Mouse (Mus musculus) stomach, embryonic 16.5 days (tissue): ENCODE measurements around the gene Asah2. TPM values are rescaled to one million over a fixed set of nuclear protein-coding genes. Genes with fewer than 3 reads are reported as not detected.

Experiments used
- ATAC-seq: fragments of 200-750 bp; cut with Nextera tagmentation; 2 replicates; pipeline ENCODE4 v1.8.0; 2017; ENCODE audit warnings: moderate number of reproducible peaks, moderate TSS enrichment; ENCODE audit not compliant: insufficient read depth, low FRiP score
- H3K27ac ChIP-seq: fragments of 300-500 bp; sonication (generic); 2 replicates; pipeline ENCODE4 v1.5.1; 2014; ENCODE audit warnings: low read length
- H3K27me3 ChIP-seq: fragments of 300-500 bp; sonication (generic); 2 replicates; pipeline ENCODE4 v1.6.1; 2014; ENCODE audit warnings: low read length, control low read depth, mixed read lengths; ENCODE audit not compliant: control insufficient read depth, insufficient read depth
- H3K36me3 ChIP-seq: fragments of 300-500 bp; sonication (generic); 2 replicates; pipeline ENCODE4 v1.6.1; 2014; ENCODE audit warnings: low read length; ENCODE audit not compliant: control insufficient read depth, insufficient read depth
- H3K4me1 ChIP-seq: fragments of 300-500 bp; sonication (generic); 2 replicates; pipeline ENCODE4 v1.6.1; 2014; ENCODE audit warnings: low read length, control low read depth, mixed read lengths; ENCODE audit not compliant: control insufficient read depth, insufficient read depth
- H3K4me2 ChIP-seq: fragments of 300-500 bp; sonication (generic); 2 replicates; pipeline ENCODE4 v1.6.1; 2014; ENCODE audit warnings: low read depth, low read length, mixed read lengths
- H3K4me3 ChIP-seq: fragments of 300-500 bp; sonication (generic); replicated peaks from 2 replicates; pipeline ENCODE4 v1.5.1; 2014; ENCODE audit warnings: mild to moderate bottlenecking, low read length
- H3K9ac ChIP-seq: fragments of 300-500 bp; sonication (generic); 2 replicates; pipeline ENCODE4 v1.6.1; 2014; ENCODE audit warnings: low read length
- H3K9me3 ChIP-seq: fragments of 300-500 bp; sonication (generic); replicated peaks from 2 replicates; pipeline ENCODE4 v1.6.1; 2016; ENCODE audit warnings: low read length, control low read depth; ENCODE audit not compliant: control insufficient read depth
- WGBS: fragments of 180-500 bp; shearing (Covaris S2); extraction: QIAGEN DNeasy Blood & Tissue Kit; methylation state at CpG from one replicate; pipeline ENCODE4 v1.1.7; 2014; 5-methylcytosine and 5-hydroxymethylcytosine counted together
- polyA plus RNA-seq: library from polyadenylated mRNA; unstranded; fragments of >200 nt; fragmentation: Nextera tagmentation; extraction: Ambion mirVana; gene quantifications from 2 replicates; pipeline ENCODE4 v1.2.1, GENCODE M21; 2015

The Asah2 gene
- polyA plus RNA-seq: 2.4 and 2.5 TPM in 2 replicates

DNA sequence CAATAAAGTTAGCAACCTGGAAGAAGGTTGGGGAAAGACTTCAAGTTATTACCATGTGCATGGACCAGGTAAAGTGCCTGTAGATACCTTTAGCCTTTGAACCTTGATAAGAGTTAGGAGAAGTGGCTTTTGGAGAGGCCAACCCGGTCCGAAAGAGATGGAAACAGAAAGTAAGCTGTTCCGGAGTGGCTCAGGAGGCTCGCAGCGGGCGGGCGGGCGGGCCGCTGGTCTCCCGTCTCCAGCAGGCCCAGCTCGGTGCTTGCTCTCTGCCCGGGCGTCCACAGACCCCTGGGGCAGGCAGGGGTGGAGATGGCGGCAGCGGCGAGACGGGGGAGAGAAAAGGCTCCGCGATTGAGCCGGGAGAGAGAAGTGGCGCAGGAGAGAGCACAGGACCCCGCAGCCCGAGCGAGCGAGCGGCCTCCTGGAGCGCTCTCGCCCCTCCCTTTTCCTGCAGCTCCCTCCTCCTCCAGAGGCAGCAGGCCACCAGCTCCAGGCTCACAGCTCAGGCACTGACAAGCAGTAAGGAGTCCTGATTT, at the start of gene Asah2:
Gene Asah2, minus strand, starts transcription at position 441 of the 536 bp plus-strand sequence.
- no peaks in the 10 kb centered on the region for H3K9me3 ChIP-seq
- H3K27me3 ChIP-seq: no peaks in the 10 kb centered on the region
- peak within 1 kb of the TSS; percentile 97 for H3K27ac ChIP-seq
- under 1% methylated on average over 28 of the region's 28 CpGs for WGBS
- H3K4me2 ChIP-seq: peak within 1 kb of the TSS; percentile 65
- ATAC-seq: peak; percentile 90
- peak within 1 kb of the TSS; percentile 99 for H3K9ac ChIP-seq
- peaks cover 9% of the 10 kb centered on the region; the same call in 1 of the 2 replicates for H3K4me1 ChIP-seq
- H3K36me3 ChIP-seq: no peaks in the 10 kb centered on the region
- H3K4me3 ChIP-seq: peak within 1 kb of the TSS; percentile 81

DNA sequence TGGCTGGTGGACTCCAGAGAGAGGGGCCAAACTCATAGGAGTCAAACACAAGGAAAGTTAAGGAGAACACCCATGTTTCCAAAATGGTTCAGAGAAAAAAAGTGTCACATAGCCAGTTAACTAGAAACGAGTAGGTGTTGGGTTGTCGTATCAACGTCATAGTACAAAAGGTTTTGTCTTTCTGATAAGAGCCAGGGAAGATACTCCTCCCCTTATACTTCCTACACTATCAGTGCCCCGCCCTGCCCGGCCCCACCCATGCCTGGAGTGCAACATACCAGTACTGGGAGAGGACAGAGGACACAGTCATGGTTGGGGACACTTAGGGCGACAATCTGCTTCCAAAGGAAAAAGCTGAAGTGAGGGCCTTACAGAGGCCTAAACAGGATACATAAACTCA, 49.0 kb upstream of the Asah2 start:
- Histone ChIP-seq H3K4me3 (no peak overlapping the region), H3K27ac (no peak overlapping the region), H3K4me1 (no peaks in the 10 kb centered on the region), H3K4me2 (no peak overlapping the region), H3K27me3 (no peaks in the 10 kb centered on the region), H3K9me3 (no peaks in the 10 kb centered on the region), H3K9ac (no peak overlapping the region), H3K36me3 (peaks cover 10% of the 10 kb centered on the region; the same call in 1 of the 2 replicates)
- 77% methylated on average over 6 of the region's 6 CpGs for WGBS
- ATAC-seq: no peak

DNA sequence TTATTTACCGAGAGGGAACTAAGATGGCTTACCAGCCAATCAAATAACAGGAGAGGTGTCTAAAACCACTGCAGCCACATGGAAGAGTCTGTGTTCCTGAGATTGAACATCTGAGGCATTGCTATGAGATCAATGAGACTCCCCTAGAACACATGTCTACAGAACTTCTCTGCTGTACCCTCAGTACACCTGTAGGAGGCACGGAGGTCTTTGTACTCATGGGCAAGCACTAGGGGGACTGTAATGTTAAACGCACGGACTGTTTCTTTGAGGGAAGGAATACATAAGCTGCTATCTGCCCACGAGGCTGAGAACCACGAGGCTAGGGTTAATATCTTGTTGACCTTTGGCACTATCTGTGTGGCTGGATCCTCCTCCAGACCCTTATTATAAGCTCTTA, 44.5 kb upstream of the Asah2 start:
- Histone ChIP-seq H3K9me3 (no peaks in the 10 kb centered on the region), H3K4me1 (no peaks in the 10 kb centered on the region), H3K4me3 (no peak overlapping the region), H3K27me3 (no peaks in the 10 kb centered on the region), H3K27ac (no peak overlapping the region), H3K4me2 (no peak overlapping the region), H3K9ac (no peak overlapping the region), H3K36me3 (no peaks in the 10 kb centered on the region)
- 66% methylated on average over 6 of the region's 6 CpGs for WGBS
- ATAC-seq: no peak

DNA sequence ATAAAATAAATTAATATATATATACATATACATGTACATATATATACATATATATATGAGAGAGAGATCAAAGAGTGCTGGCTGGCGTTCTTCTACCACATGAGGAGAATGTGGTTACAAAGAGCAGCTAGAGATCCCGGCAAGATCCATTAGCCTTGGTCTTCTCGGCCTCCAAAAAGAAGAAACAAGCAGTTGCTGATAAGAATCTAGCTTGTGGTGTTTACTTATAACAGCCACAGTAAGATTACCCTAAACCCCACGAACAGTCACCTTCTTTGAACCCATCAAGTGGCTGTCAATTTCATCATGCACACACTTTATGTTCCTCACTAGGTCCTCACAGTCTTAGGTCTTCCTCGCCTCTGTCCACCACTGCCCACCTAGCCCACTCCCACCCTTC, 40.7 kb upstream of the Asah2 start:
- H3K4me1 ChIP-seq: no peaks in the 10 kb centered on the region
- no peaks in the 10 kb centered on the region for H3K27me3 ChIP-seq
- ATAC-seq: no peak
- no peak overlapping the region for H3K9ac ChIP-seq
- no peak overlapping the region for H3K4me3 ChIP-seq
- no peak overlapping the region for H3K4me2 ChIP-seq
- H3K9me3 ChIP-seq: no peaks in the 10 kb centered on the region
- H3K27ac ChIP-seq: no peak overlapping the region
- no peaks in the 10 kb centered on the region for H3K36me3 ChIP-seq
- WGBS: 72% methylated on average over 5 of the region's 5 CpGs

DNA sequence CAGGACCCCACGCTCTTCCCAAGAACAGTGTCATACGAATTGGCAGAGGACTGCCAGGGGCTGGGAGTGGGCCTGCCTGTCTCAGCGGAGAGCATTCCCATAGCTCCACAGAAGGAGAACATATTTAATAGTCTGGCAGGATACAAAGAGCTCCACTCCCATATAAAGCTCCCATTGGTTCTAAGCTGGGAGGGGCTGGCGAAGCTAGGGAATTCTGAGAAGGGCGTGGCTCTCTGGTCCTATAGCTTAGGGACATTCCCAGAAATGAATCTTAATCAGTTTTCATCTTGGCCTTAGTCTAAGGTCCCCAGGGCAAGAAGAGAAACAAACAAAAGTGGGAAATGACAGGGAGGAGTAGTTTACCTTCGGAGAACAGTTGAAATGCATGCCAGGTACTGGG, 34.4 kb upstream of the Asah2 start:
- no peak overlapping the region for H3K4me2 ChIP-seq
- H3K27me3 ChIP-seq: no peaks in the 10 kb centered on the region
- no peaks in the 10 kb centered on the region for H3K36me3 ChIP-seq
- ATAC-seq: no peak
- no peaks in the 10 kb centered on the region for H3K9me3 ChIP-seq
- WGBS: 76% methylated on average over 6 of the region's 6 CpGs
- H3K4me1 ChIP-seq: no peaks in the 10 kb centered on the region
- no peak overlapping the region for H3K4me3 ChIP-seq
- H3K27ac ChIP-seq: no peak overlapping the region
- H3K9ac ChIP-seq: no peak overlapping the region

DNA sequence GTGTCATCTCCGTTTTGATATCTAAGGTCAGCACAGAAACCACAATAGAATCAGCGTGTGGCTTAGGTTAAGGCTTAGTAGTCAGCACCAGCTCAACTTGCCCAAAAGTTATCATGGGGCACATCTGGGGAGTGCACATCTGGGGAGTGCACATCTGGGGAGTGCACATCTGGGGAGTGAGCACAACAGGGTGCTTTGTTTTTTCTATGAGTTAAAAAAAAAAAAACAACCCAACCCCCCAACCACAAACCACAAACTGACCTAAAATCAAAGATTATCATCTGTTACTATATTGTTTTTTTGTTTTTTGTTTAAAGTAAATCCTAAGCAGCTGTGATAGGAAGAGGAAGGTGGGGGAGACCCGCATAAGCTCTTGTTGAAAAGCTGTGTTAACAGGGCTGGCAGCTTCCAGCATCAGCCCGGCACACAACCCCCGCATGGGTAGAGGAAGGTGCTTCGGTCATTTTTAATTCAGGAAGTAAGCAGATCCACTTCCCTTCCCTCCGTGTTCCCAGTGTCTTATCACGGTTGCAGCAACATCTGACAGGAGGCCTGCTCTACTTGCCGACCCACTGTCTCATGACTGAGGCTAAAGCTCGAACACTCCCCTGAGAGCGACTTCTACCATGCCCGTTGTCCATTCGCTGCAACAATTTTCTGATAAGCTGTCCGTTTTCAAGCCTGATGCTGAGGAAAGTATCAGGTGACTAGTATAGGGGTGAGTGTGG, 30.5 kb upstream of the Asah2 start:
- H3K27ac ChIP-seq: no peak overlapping the region
- no peak overlapping the region for H3K9ac ChIP-seq
- ATAC-seq: no peak
- 70% methylated on average over 14 of the region's 14 CpGs for WGBS
- H3K27me3 ChIP-seq: no peaks in the 10 kb centered on the region
- H3K9me3 ChIP-seq: no peaks in the 10 kb centered on the region
- no peak overlapping the region for H3K4me2 ChIP-seq
- H3K36me3 ChIP-seq: no peaks in the 10 kb centered on the region
- H3K4me1 ChIP-seq: peaks cover 7% of the 10 kb centered on the region; the same call in 1 of the 2 replicates
- no peak overlapping the region for H3K4me3 ChIP-seq

DNA sequence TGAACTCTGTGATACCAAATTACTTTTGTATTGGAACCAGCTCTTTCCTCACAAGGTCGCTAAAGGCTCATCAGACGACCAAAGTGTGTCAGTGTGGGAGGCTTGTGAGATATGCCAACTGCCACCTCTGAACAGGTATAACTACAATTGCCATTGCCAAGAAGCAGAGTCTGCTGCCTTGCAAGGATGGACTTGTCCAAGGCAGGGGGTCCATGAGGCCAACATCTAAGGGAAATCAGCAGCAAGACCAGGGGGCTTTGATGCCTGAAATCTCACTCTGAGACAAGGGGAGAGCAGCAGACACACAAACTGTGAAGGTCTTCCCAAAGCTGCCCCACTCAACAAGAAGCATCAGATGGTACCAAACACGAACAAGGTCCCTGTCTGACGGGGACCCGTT, 29.9 kb upstream of the Asah2 start:
- H3K9ac ChIP-seq: no peak overlapping the region
- no peak for ATAC-seq
- peaks cover 7% of the 10 kb centered on the region; the same call in 1 of the 2 replicates for H3K4me1 ChIP-seq
- H3K4me3 ChIP-seq: no peak overlapping the region
- no peaks in the 10 kb centered on the region for H3K36me3 ChIP-seq
- WGBS: 85% methylated on average over 5 of the region's 5 CpGs
- no peaks in the 10 kb centered on the region for H3K9me3 ChIP-seq
- no peak overlapping the region for H3K4me2 ChIP-seq
- no peaks in the 10 kb centered on the region for H3K27me3 ChIP-seq
- no peak overlapping the region for H3K27ac ChIP-seq

DNA sequence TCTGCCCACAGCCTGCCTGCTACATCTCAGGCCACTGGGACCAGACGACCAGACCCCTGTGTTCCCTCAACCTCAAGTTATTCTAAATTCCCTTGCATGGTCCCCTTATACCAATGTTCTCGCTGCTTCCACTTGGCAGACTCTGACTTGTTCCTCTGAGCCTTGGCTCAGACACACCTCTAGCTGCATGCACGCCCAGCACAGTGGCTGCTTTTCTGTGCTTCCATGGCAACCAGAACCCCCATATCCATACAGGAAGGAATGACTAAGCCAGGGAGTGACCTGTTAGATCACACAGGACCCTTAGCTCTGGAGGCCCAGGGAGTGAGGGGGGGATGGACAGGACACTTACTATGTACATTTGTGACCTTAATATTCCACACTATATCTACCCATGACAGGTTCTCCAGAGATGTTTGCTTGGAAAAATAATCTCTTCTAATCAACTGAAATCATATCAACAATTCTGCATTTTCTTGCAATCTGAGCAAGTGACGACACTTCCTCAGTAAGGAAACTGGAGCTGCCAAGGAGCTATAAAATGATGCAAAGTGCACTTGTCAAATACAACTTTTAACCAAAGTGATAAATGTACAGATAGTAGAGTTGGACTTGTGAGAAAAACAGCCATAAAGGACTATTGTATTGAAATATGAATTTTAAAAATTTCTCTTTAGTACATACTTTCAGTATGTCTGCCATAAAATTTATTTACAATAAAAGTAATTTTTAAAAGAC, 29.0 kb upstream of the Asah2 start:
- Histone ChIP-seq H3K36me3 (no peaks in the 10 kb centered on the region), H3K27me3 (no peaks in the 10 kb centered on the region), H3K4me1 (peaks cover 7% of the 10 kb centered on the region; the same call in 1 of the 2 replicates), H3K4me3 (no peak overlapping the region), H3K27ac (no peak overlapping the region), H3K4me2 (no peak overlapping the region), H3K9me3 (no peaks in the 10 kb centered on the region), H3K9ac (no peak overlapping the region)
- 39% methylated on average over 4 of the region's 4 CpGs for WGBS
- peak; percentile 77 for ATAC-seq
